Mouse (Mus musculus): ENCODE results near the gene Ctla2b. TPM values are rescaled to one million over a fixed set of nuclear protein-coding genes. Genes with fewer than 3 reads are reported as not detected.
"Not testable (repeated sequence)": the region's sequence is repeated elsewhere in the genome, so short reads cannot be mapped to it uniquely, and the experiment has no call there.

Ctla2b gene
- 1 to 10 TPM; 4.2 to 5.4 TPM for total RNA-seq (2021)
- long read RNA-seq, experiment 1, partial matches to known transcripts, result 0 of 1 reads
- long read RNA-seq, experiment 1, other reads (novel, unspliced or antisense), result 1 of 1 reads
- long read RNA-seq, experiment 2, partial matches to known transcripts, result 0 of 2 reads
- long read RNA-seq, experiment 2, other reads (novel, unspliced or antisense), result 1 of 2 reads

DNA sequence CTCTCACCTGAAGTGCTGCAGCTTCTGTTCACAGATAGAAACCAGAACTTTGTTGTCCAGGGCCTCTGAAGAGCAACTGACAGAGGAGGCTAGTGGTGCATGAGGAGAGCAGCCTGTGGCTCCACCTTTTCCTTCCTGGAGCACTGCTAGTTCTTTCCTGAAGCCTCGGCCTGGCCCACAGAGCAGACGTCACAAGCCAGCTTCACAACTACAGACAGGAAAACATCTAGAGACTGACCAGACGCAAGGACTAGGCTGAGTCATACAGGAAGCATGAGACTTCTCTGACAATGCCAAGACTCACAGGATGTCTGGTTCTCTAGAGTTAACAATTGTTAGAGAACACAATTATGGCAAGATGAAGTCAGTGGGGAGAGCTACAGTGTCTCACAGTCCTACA lies at the start of gene Ctla2b:
TSS of gene Ctla2b (minus strand) at position 120 of the 400 bp plus-strand sequence.
- DNase-seq (ENCODE audit: low spot score in 2 of 2), result no peak

DNA sequence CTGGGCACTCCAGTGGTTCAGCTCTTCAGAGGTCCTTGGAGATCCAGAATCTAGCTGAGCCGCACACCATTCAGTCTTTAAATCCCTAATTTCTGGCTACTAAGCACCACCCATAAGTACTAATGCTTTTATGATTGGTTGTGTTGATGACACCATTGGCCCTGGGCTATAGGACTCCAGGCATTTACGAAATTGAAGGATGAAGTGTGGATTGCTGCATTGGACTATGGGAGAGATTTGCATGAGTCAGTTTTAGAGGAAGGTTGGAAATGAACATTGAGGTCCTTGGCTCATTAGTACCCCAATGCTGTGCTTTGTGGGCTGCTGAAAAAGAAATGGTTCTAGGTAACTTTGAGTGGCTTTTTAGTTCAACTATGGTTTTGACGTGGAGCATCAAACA lies 44.6 kb upstream of the Ctla2b start, which contains the start of gene Tpbpa:
TSS of gene Tpbpa (minus strand) at position 101 of the 400 bp plus-strand sequence.
- DNase-seq (ENCODE audit: low spot score in 2 of 2), result not testable (repeated sequence)

DNA sequence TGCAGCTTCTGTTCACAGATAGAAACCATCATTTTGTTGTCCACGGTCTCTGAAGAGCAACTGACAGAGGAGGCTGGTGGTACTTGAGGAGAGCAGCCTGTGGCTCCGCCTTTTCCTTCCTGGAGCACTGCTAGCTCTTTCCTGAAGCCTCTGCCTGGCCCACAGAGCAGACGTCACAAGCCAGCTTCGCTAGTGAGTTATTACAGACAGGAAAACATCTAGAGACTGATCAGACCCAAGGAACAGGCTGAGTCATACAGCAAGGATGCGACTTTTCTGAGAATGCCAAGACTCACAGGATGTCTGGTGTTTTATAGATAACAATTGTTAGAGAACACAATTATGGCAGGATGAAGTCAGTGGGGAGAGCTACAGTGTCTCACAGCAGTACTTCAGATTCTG lies 39.3 kb upstream of the Ctla2b start, which contains the start of the genes Gm49391 and Ctla2a:
TSS of gene Gm49391 (minus strand) at position 72 of the 402 bp plus-strand sequence.
TSS of gene Ctla2a (minus strand) at position 126 of the 402 bp plus-strand sequence.
- DNase-seq (ENCODE audit: low spot score in 2 of 2), result no peak

DNA sequence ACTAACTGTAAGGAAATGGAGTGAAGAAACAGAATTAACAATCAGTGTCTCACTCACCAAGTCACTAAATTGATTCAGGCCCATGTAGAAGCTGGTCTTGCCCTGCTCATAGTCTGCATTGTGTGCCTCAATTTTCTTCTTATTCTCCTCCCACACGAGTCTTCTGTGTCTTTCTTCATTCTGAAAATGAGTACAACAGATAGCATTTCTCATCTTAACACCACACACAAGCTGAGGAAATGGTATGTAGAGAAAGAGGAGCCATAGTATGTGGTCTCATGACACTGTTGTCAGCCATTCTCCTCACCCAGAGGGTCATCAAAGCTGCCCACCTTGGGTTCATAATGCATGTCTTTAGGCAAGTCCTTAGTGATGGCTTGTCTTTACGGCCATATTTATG lies 38.2 kb upstream of the Ctla2b start, which contains the start of gene Gm49393:
TSS of gene Gm49393 (minus strand) at position 101 of the 400 bp plus-strand sequence.
- not testable (repeated sequence) for DNase-seq (ENCODE audit: low spot score in 2 of 2)

DNA sequence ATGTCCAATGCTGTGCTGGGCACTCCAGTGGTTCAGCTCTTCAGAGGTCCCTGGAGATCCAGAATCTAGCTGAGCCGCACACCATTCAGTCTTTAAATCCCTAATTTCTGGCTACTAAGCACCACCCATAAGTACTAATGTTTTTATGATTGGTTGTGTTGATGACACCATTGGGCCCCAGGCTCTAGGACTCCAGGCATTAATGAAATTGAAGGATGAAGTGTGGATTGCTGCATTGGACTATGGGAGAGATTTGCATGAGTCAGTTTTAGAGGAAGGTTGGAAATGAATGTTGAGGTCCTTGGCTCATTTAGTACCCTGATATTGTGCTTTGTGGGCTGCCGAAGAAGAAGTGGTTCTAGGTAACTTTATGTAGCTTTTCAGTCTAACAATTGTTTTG lies 7.5 kb upstream of the Ctla2b start, which contains the start of gene Tpbpb:
TSS of gene Tpbpb (minus strand) at position 101 of the 400 bp plus-strand sequence.
- DNase-seq (ENCODE audit: low spot score in 2 of 2), result not testable (repeated sequence)

DNA sequence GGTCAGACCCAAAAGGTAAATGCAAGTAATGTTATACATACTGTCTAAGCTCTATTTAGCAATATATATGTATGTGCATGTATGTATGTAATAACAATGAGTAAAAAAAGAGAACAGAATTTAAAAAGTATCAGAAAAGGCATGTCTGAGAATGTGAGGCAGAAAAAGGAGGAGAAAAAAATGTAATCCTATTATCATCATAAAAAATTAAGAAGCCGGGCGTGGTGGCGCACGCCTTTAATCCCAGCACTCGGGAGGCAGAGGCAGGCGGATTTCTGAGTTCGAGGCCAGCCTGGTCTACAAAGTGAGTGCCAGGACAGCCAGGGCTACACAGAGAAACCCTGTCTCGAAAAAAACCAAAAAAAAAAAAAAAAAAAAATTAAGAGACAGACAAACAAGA lies 453 bp downstream of the Ctla2b start, which contains the start of gene Gm49392:
TSS of gene Gm49392 (minus strand) at position 101 of the 400 bp plus-strand sequence.
- not testable (repeated sequence) for DNase-seq (ENCODE audit: low spot score in 2 of 2)

DNA sequence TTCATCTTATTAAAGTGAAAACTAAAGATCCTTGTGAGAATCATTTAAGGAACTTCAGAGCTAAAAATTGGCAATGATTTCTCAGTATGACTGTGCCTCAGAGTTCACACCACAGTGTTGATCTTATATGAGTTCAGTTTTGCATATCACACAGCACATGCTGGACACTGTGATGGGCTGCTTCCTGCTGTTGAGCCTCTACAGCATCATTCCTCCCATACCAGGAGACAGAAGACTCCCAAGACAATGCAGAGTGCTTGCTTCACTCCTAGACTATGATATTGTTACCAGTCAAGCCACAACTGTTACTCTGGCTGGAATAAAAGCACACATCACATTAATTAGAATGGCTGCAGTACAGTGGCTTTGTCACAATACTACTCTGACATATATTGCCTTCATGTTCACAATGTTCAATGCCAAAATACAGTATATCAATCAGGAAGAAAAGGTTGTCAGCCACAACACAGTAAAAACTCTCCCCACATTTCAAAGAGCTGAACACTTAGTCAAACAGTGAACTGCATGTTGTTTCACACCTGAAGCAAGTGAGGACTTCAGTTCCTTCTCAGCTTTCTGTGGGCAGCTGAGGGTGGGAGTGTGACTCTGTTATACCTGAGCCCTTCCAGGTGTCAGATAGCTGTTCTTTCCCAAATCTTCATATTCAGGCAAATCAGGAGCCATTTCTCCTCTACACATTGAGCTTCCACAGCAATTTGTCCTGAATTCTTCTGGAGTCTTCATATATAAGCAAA lies 1.7 kb downstream of the Ctla2b start:
- no peak for DNase-seq (ENCODE audit: low spot score in 2 of 2)

DNA sequence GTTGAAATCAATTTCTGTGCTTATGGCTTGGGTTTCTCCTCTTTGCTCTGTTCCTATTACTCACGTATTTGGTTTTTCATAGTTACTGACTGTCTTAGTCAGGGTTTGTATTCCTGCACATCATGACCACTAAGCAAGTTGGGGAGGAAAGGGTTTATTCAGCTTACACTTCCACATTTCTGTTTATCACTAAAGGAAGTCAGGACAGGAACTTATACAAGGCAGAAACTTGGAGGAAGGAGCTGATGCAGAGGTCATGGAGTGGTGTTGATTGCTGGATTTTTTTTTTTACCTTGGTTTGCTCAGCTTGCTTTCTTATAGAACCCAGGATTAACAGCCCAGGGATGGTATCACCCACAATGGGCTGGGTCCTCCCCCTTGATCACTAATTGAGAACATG lies 4.9 kb downstream of the Ctla2b start:
- no peak for DNase-seq (ENCODE audit: low spot score in 2 of 2)

DNA sequence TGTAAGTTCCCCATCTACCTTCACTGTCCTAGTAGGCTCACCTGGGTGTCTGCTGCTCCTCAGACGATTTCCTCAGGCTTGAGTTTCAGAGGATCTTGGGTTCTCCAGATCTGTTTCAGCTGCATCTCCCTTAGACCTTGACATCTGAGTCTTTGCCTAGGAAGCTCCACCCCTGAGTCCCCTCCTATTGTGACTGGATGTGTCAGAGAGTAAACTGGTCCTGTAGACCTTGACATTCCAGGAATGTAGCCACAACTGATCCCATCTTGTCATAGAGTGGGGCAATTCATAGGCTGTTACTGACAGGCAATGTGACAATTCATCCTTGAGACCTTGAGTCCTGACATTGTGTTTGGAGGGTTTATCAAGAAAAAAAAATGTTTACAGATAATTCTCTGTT lies 33.0 kb downstream of the Ctla2b start, which contains the start of gene 4930486L24Rik:
TSS of gene 4930486L24Rik (minus strand) at position 195 of the 400 bp plus-strand sequence.
- DNase-seq (ENCODE audit: low spot score in 2 of 2), result no peak

DNA sequence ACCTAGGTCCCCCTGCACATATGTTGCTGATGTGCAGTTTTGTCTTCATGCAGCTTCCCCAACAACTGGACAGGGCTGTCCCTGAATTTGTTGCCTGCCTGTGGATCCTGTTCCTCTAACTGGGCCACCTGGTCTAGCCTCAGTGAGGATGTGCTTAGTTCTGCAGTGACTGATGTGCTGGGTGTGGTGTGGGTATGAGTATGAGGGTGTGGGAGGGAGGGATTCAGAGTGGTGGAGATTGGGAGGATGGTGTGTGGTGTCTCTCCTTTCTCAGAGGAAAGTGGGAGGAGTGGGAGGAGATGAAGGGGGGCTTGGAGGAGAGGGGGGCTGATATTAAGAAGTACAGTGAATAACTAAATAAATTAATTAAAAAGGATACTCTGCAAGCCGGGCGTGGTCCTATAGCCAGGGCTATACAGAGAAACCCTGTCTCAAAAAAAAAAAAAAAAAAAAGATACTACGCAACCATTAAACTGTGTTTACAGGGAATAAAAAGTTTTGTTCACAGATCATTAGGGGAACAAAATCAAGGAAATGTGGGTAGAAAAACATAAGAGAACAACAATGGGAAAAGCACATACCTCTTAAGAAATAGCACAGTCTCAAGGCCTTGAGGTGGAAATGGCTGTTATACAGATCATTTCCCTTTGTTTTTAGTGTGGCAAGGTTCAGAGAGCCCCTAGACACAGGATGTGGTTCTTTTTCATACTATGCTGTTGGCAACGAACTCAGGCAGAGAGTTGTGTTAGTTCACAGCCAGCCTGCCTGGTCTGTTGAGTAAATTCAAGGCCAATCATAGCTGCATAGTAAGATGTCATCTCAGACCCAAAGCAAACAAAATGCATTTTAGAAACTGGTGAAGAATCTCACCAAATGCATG lies 48.8 kb downstream of the Ctla2b start:
- DNase-seq (ENCODE audit: low spot score in 2 of 2), result no peak

Other genes with a start within 250 kb of the Ctla2b start
- gene BC051665, start 111.1 kb downstream of the Ctla2b start, total RNA-seq (2021), result not detected
- gene Ctsll3, start 94.6 kb downstream of the Ctla2b start, total RNA-seq (2021), result not detected
- 10 to 100 TPM; 31.9 to 54.1 TPM for gene 4930486L24Rik, start 33.0 kb downstream of the Ctla2b start, total RNA-seq (2021)
- under 1 TPM in 1 of 2 experiments, not detected in 1; 0.93 TPM for gene Gm49392, start 553 bp downstream of the Ctla2b start, total RNA-seq (2021)
- not detected for gene Tpbpb, start 7.4 kb upstream of the Ctla2b start, total RNA-seq (2021)
- under 1 TPM in 1 of 2 experiments, not detected in 1; 0.79 TPM for gene Gm49393, start 38.1 kb upstream of the Ctla2b start, total RNA-seq (2021)
- under 1 TPM in 1 of 2 experiments, not detected in 1; 0.31 TPM for gene Gm49391, start 39.1 kb upstream of the Ctla2b start, total RNA-seq (2021)
- gene Ctla2a, start 39.2 kb upstream of the Ctla2b start, total RNA-seq (2021), result 10 to 100 TPM; 38.2 to 38.3 TPM
- not detected for gene Tpbpa, start 44.5 kb upstream of the Ctla2b start, total RNA-seq (2021)
- gene Ctsj, start 108.5 kb upstream of the Ctla2b start, total RNA-seq (2021), result not detected
- not detected for gene Ctsq, start 143.2 kb upstream of the Ctla2b start, total RNA-seq (2021)